Mouse (Mus musculus): ENCODE results near the gene Rapgef4.

The Rapgef4 gene

DNA sequence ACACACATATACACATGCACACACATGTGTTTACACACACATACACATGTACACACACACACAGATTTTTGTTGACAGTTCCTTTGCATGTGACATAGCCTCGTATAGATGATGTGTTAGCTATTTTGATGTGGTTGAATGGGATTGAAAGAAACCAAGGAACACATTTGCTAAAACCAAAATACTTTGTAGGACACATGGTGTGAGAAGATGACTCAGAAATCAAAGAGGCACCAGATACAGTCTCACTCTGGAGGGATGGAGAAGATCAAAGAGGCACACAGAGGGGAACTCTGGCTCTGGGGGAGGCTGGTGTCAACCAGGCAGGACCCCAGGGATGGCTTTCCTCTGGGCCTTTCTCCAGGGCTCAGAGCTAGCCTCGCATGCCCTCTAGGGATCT is 4.7 kb downstream of the Rapgef4 start:
- no peak for DNase-seq

- DNase-seq, result no peak
These were observed 5.3 kb downstream of the Rapgef4 start for GRCm38 (mm10) chr2:71986276-71986848.

DNA sequence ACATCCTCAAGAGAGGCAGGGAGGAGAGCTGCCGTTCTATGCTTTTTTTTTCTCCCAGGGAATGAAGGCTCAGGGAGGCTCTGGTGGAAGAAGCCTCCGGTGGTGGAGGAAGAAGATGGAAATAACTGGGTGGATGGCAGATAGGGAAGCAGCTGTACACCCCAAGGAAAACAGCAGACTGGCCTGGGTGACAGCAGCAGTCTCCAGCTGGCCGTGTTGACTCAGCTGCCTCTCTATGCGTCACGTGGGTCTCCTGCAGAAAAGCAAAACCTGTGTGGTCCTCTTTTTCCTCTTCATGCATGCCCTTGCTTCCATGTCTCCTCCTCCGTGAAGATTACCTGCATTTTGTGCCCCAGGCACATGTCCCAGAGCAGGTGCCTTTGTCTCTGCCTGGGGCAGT is 7.5 kb downstream of the Rapgef4 start:
- no peak for DNase-seq

DNA sequence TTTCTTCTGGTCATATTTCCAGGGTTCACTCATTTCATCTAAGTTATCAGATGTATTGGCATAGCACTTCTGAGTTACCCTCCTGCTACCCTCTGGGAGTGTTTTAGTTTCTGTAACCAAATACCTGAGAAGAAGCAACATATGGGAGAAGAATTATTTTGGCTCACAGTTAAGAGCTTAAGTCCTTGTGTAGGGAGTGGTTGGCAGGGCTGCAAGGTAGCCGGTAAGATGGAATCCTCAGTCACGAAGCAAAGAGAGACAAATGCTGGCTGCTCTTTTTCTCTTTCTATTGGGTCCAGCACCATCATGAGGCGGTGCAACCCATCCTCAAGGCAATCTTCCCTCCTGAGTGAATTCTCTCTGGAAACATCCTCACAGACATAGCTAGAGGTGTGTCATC is 11.1 kb downstream of the Rapgef4 start:
- no peak for DNase-seq

- DNase-seq, result no peak
These were observed 12.8 kb downstream of the Rapgef4 start for GRCm38 (mm10) chr2:71993729-71994423.

GRCm38 (mm10) chr2:71998531-71998930 is 17.5 kb downstream of the Rapgef4 start:
- no peak for DNase-seq

GRCm38 (mm10) chr2:72000102-72000501 is 19.1 kb downstream of the Rapgef4 start:
- no peak for DNase-seq

GRCm38 (mm10) chr2:72002843-72003370 is 21.9 kb downstream of the Rapgef4 start:
- DNase-seq, result no peak

GRCm38 (mm10) chr2:72003756-72004525 is 22.9 kb downstream of the Rapgef4 start:
- DNase-seq, result no peak

- DNase-seq, result no peak
These were observed 24.0 kb downstream of the Rapgef4 start for GRCm38 (mm10) chr2:72005051-72005450.

DNA sequence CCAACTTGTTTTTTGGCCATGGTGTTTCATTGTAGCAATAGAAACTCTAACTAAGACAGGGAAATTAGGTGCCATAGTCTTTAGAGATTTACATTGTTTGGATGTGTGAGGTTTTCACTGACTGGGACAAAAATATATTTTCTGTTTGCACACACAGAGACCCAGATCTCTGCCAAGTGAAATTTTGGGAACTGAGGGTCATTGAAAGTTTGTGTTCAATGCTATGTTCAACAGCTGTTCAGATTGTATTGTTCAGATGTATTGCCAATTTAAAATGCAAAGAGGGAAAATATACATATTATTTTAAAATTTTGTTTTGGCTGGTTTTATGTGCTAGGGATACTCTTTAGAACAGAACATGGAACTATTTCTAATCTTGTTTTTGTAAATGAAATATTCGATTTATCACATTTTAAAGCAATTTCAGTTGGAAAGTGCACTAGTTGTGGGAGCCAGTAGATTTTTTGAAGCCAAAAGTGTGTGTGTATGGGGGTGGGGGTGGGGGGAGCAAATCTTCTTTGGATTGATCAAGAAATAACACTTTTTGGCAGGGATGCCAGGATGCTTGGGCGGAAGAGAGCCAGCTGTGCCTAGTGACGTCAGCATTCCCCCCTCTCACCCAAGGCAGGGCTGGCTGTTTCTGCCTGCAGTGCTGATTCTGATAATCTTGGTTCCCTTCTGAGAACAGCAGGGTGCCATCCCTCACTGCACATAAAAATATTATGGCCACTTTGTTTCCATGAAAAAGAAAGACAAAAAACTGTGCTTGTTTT is 28.6 kb downstream of the Rapgef4 start:
- no peak for DNase-seq

GRCm38 (mm10) chr2:72015366-72015765 is 34.3 kb downstream of the Rapgef4 start:
- DNase-seq, result no peak

- no peak for DNase-seq
These were observed 35.0 kb downstream of the Rapgef4 start for GRCm38 (mm10) chr2:72016013-72016412.

DNA sequence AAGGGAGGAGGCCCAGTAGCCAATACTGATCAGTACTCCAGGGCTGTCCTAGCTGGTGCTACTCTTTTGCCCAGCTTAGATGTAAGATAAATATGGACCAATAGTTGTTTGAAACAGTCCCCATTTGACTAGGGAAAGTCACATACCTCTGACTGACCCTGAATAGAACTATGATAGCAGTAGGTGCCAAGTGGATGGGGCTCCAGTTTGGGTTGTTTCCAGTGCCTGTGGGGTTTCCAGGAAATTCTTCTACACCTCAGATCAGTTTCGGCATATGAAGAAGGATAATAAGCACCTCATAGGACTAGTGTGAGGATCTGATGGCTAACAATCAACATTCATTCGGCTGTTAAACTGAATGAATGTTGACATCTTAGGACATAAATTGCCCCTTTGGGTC is 36.1 kb downstream of the Rapgef4 start:
- DNase-seq, result no peak

- no peak for DNase-seq
These were observed 37.7 kb downstream of the Rapgef4 start for GRCm38 (mm10) chr2:72018736-72019135.

GRCm38 (mm10) chr2:72020755-72021154 is 39.7 kb downstream of the Rapgef4 start:
- no peak for DNase-seq

DNA sequence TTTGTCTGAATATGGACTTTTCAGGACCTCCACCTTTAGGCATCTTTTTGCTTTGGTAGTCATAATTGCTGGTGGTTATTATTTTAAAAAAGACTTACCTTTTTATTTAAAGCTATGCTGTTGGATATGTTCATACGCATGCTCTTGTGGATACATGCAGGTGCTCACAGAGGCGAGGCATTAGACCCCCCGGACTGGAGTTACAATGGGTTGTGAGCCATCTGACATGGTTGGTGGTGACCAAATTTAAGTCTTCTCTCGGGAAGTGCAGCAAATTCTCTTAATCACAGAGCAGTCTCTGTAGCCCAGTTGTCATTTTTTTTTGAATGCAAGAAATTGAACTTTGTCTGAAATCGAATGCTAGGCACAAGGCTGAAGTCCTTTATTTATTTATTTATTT is 40.4 kb downstream of the Rapgef4 start:
- no peak for DNase-seq

DNA sequence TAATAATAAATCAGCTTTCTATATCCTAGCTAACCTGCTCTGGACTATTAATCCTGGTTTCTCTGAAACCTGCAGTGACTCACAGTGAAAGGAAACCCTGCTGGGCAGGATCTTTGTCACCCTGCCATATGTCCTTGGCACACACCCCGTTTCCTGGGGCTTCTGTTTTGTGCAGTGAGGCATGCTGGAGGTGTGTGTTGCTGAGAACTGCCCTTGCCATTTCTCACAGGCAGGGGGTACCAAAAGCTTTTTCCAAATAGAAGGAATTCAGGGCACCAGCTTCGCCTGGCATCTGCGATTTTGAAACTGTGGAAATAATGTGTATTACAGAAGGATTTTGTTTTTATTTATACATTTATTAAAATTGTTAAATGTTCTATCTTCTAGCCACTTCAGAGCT is 40.8 kb downstream of the Rapgef4 start:
- no peak for DNase-seq

DNA sequence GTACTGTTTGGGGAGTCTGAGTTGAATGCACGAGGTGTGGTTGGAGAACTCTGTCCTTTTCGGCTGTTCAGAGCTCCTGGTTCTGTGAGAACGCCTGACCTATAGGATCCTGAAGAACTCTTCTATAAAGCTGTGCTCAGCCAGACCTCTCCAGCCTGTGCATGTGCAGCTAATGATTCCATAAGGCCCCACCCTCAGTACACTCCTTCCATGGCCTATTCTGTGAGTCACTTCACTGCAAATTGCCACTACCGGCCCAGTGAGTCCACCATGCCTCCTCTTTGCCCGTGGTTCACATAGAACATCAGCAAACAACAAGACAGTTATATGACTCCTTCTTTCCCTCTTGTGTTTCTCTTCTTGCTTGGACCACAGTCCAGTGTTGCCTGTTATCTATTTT is 42.8 kb downstream of the Rapgef4 start:
- DNase-seq, result no peak

DNA sequence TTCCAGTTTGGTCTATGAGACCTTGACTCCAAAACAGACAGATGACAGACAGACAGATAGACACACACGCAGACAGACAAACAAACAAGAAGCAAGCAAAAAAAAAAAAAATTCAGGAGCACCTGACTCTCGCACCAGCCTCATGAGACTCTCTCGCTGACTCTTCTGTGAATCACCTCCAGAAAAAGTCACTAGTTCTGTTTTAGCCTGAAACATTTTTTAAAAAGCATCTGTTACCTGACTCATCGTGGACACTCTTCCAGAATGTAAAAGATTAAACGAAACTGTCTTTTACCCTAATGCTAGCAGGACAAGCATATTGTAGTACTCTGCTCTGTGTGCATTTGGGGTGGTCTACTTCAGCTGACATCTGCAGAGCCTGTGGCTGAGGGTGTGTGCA is 44.6 kb downstream of the Rapgef4 start:
- DNase-seq, result no peak

- DNase-seq, result no peak
These were observed 45.5 kb downstream of the Rapgef4 start for GRCm38 (mm10) chr2:72026506-72026905.

DNA sequence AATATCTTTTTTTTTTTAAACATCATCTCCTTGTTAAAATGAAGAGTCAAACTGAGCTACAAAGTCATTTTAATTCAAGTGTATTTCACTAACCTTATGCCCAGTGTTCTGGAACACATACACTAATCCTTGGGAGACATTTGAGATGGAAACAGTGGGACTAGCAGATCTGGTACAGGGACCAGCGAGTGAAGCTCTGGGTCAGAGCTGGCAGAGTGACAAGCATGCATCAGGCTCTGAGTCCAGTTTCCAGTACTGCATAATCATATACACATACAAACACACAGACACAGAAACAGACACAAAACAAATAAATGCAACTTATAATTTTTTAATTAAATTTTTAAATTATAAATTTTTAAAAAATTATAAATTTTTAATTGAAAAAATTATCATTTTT is 48.0 kb downstream of the Rapgef4 start:
- DNase-seq, result no peak

- no peak for DNase-seq
These were observed 48.6 kb downstream of the Rapgef4 start for GRCm38 (mm10) chr2:72029586-72030144.

Data from thymus, postnatal 4 days (tissue).